Mouse (Mus musculus): ENCODE data around the gene Cxadr. TPM values are rescaled to one million over a fixed set of nuclear protein-coding genes. Genes with fewer than 3 reads are reported as not detected.
"Not testable (repeated sequence)": the region's sequence is repeated elsewhere in the genome, so short reads cannot be mapped to it uniquely, and the experiment has no call there.

The Cxadr gene
- total RNA-seq, 2 experiments from 2014 or later: 0.84 TPM; not detected in 1

DNA sequence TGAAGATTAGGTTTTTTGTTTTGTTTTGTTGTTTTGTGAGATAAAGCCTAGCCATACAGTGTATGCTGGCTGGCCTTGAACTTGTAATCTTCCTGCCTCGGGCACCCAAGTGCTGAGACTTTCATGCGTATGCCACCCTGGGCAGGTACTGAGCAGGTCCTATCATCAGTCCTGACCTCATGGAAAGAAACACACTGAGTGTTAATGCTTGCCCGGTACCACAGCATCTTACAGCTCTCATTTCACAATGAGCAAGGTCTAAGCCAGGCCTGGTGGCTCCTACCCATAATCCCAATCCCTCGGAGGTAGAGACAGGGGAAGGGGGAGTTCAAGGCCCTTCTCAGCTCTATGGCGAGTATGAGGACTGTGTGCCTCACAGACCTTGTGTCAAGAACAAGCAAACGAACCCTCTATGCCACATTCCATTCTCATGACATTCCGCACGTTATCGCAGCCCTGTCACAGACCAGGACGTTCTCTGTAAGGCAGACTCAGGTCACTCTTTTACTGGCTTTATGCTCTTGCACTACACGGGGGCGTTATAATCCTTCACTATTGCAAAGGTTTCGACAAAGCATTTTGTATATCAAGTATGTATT is 46.1 kb downstream of the Cxadr start:
- no peak for ATAC-seq (replicated peaks; ENCODE audit: low FRiP score, poor library complexity, severe bottlenecking)

DNA sequence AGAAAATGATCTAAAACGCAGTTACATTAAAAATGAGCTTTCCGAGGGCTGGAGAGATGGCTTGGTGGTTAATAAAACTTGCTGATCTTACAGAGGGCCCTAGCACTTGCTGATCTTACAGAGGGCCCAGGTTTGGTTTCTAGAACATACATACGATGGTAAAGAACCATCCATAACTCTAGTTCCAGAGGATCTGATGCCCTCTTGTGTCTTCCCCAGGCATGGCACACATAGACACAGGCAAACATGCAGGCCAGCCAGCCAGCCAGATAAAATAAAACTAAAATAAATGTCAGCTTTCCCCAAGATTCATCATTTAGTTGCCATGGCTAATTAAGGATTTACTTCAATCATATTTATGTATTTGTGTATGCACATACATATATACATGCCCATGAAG is 56.5 kb downstream of the Cxadr start:
- no peak for ATAC-seq (replicated peaks; ENCODE audit: low FRiP score, poor library complexity, severe bottlenecking)

GRCm38 (mm10) chr16:78361466-78361865 is 60.2 kb downstream of the Cxadr start:
- no peak for ATAC-seq (replicated peaks; ENCODE audit: low FRiP score, poor library complexity, severe bottlenecking)

GRCm38 (mm10) chr16:78364554-78364953 is 63.3 kb downstream of the Cxadr start:
- not testable (repeated sequence) for ATAC-seq (replicated peaks; ENCODE audit: low FRiP score, poor library complexity, severe bottlenecking)

DNA sequence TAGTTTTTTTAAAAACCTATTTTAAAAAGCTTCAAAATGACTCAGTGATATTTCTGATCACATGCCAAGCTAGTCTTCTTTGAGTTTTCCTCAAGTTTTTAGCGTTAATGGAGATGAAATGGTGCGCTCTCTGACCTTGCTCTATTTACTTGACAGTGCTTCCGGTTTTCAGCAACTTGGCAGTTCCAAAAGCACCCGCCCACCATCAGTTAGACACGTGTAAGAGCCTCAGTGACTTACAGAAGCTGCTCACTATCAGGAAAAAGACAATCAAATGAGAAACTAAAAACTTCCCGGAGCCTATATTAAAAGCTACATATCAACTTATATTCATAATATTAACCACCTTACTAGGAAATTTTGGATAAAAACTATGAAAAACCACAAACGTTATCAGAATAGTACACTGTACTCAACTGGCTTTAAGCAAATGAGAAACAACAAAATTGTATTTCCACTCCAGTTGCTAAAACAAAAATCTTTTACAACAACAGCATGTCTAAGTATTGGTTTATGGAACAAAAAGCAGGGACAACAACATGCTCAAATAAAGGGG is 70.3 kb downstream of the Cxadr start:
- ATAC-seq (replicated peaks; ENCODE audit: low FRiP score, poor library complexity, severe bottlenecking): no peak

- ATAC-seq (replicated peaks; ENCODE audit: low FRiP score, poor library complexity, severe bottlenecking): no peak
These were observed 71.5 kb downstream of the Cxadr start for GRCm38 (mm10) chr16:78372786-78373185.

GRCm38 (mm10) chr16:78373743-78374142 is 72.5 kb downstream of the Cxadr start:
- ATAC-seq (replicated peaks; ENCODE audit: low FRiP score, poor library complexity, severe bottlenecking): no peak

GRCm38 (mm10) chr16:78375222-78375621 is 73.9 kb downstream of the Cxadr start:
- ATAC-seq (replicated peaks; ENCODE audit: low FRiP score, poor library complexity, severe bottlenecking): no peak

GRCm38 (mm10) chr16:78375821-78376691 is 74.8 kb downstream of the Cxadr start:
- ATAC-seq (replicated peaks; ENCODE audit: low FRiP score, poor library complexity, severe bottlenecking): peak; percentile 47; the same call in 1 of the 2 replicates

DNA sequence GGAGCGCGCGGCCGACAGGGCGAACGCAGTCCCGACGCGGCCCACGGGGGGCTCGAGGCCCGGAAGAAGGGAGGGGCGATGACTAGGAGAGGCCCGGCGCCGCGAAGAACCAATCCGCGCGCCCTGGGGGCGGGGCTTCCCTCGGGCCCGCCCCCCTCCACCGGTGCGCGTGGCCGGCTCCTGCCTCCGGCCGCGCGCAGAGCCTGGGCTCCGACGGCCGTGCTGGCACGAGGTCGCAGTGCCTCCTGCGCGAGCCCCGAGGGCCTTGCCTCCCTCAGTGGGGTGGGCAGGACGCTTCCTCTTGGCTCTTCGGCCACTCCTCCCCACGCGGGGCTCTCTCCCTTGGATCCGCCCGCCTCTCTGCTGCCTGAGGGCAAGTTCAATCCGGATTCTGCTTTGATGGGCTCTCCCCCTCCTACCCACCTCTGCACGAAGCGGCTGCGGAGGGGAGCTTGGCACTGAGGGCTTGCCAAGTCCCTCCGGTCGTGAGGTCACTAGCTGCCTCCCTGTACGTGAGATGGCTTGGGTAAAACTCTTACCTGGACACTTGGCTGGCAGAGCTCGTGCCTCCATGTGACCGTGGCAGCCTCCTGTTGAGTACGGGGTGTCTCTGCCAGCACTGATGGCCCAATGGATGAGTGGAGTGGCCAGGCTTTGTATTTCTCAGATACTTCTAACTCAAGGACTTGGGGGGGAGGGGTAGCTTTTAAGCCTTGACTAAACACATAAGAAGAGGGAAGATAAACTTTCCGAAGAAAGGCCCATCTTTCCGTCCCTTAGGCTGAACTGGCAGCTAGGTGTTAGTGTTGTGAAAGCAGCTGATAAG is 75.7 kb downstream of the Cxadr start, which contains the start of gene Btg3:
Gene Btg3 (minus strand): TSS at position 448 of the 826 bp plus-strand sequence.
- peak; percentile 94 for ATAC-seq (replicated peaks; ENCODE audit: low FRiP score, poor library complexity, severe bottlenecking)

DNA sequence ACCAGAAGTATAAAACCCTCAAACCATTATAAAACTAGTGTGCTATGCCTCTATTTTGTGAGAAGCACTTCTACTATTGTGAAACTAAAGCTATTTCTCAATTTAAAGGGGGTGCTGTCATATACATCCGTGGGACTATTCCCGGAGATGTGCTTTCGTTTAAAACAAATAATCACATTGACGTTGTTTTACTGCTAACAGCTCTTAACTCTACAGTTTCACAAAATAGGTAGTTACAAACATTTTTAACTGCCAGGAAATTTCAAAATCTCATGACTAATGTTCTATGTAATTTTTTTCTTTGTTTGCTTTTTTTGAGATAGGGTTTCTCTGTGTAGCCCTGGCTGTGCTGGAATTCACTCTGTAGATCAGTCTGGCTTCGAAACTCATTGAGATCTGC is 77.2 kb downstream of the Cxadr start:
- no peak for ATAC-seq (replicated peaks; ENCODE audit: low FRiP score, poor library complexity, severe bottlenecking)

- no peak for ATAC-seq (replicated peaks; ENCODE audit: low FRiP score, poor library complexity, severe bottlenecking)
These were observed 87.8 kb downstream of the Cxadr start for GRCm38 (mm10) chr16:78389122-78389521.

DNA sequence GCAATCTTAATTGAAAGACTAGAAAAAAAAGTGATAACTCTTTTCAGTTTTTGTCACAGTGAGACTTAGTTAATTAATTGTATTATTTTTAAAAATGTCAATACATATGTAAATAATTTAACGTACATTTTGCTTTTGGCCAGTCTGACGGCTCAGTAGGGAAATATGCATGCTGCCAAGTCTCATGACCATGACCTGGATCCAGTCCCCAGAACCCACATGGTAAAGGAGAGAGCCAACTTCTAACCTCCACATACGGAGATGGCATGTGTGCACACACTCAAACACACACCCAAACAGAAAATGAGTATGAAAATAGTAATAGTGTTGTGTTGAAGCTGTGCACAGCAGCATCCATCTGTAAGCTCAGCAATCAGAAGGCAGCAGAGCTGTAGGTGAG is 88.7 kb downstream of the Cxadr start:
- no peak for ATAC-seq (replicated peaks; ENCODE audit: low FRiP score, poor library complexity, severe bottlenecking)

DNA sequence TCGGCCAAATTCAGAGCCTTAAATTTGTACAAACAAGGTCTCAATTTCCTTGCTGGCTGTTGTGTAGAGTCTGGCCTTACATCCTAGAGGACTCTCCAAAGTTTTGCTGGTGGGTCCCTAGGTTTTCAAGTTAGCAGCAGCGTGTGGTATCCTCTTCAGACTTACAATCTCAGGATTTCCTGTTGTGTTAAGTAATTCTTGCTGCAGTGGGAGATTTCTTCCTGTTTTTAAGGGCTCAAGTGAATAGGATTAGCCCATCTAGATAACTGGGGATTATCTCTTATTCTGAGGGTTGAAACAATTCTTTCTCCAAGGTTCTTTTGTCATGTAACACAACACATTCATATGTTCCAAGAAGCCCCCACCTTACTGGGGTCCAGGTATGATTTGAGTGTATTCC is 90.1 kb downstream of the Cxadr start:
- no peak for ATAC-seq (replicated peaks; ENCODE audit: low FRiP score, poor library complexity, severe bottlenecking)

DNA sequence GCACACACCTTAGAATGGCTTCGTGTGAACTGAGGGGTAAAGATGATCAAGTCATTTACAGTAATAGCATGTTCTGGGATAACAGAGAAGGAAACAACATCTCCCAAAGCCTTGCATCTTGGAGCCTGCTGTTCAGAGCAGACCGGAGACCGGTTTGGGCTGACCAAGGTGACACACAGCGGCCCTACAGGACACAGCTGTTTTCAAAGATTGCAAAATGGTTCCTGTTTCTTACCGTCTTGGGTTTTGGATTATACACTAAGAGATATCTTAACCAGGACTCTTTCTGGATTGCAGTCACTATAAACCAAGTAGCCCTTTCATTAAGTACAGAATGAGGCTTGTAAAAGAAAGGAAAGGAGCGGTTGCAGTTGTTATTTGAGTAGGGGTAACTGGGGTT is 97.4 kb downstream of the Cxadr start:
- no peak for ATAC-seq (replicated peaks; ENCODE audit: low FRiP score, poor library complexity, severe bottlenecking)

DNA sequence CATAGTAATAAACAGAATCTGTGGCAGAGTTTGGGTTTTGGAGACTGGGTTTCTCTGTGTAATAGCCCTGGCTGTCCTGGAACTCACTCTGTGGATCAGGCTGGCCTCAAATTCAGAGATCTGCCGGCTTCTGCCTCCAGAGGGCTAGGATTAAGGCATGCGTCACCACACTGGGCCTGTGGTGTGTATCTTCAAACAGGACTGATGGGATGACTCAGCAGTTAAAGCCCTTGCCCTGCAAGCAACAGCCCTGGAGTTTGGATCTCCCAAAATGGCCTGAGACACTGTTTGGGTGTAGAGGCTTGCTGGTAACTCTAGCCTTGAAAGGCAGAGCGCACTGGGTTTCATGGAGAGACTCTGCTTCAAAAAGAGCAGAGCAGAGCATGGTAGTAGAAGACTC is 98.1 kb downstream of the Cxadr start:
- no peak for ATAC-seq (replicated peaks; ENCODE audit: low FRiP score, poor library complexity, severe bottlenecking)

- no peak for ATAC-seq (replicated peaks; ENCODE audit: low FRiP score, poor library complexity, severe bottlenecking)
These were observed 101.0 kb downstream of the Cxadr start for GRCm38 (mm10) chr16:78402316-78402715.

DNA sequence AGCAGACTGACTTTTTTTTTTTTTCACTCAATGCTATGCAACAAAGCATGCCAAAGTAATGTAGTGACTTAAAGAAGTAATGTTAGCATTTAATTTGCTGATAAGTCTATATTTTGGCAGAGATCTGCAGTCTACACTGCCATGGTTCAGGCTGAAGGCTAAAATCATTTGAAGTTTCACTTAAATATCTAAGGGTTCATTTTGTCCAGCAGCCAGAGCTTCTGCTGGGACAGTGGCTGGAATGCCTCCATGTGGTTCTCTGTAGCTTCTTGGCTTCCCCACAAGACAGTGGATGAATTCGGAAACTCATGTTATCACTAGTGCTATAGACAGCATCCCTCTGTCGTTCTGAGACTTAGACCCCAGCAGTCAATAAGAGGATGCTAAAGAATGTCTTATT is 105.4 kb downstream of the Cxadr start:
- ATAC-seq (replicated peaks; ENCODE audit: low FRiP score, poor library complexity, severe bottlenecking): no peak

DNA sequence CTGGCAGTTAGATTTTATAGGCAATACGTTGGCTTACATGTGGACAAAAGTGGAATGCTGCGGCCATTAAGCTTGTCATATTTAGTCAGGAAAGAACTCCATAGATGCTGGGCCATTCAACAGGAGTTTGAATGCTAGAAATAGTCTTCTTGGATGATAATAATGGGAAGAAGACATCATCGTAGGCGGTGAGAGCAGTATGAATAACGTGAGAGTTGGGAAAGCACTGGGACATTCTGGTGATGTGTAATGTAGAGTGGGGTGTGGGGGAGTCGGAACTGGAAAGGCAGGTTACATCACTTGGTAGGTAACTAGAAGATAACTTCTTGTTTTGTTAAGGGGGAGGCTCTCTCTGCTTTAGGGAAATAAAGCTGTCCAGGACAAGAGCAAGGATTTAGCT is 106.6 kb downstream of the Cxadr start:
- no peak for ATAC-seq (replicated peaks; ENCODE audit: low FRiP score, poor library complexity, severe bottlenecking)
